Mouse (Mus musculus): ENCODE data around the gene Plekhh1. TPM values are rescaled to one million over a fixed set of nuclear protein-coding genes. Genes with fewer than 3 reads are reported as not detected.

Plekhh1 gene
- total and polyA plus RNA-seq, 3 experiments: 0.27 to 1.9 (median 0.69) TPM

GRCm38 (mm10) chr12:79068306-79068705 is 39.3 kb downstream of the Plekhh1 start:
- H3K27ac ChIP-seq (ENCODE audit: insufficient read depth, low read depth): no peak overlapping the region
- in situ Hi-C loops (cut with MboI; ENCODE audit: low pct_ligation_motif_present, low pct_unique_long_range_greater_than_20kb, low sequenced_read_pairs): no loop called here
- dilution Hi-C loops (cut with MboI; ENCODE audit: extremely low pct_ligation_motif_present, extremely low pct_unique_long_range_greater_than_20kb, low sequenced_read_pairs): no loop called here
- H3K9ac ChIP-seq (ENCODE audit: insufficient read depth, low read depth): no peak overlapping the region
- H3K36me3 ChIP-seq (replicated peaks in 1 of 2; ENCODE audit: control insufficient read depth in 1 of 2, insufficient read depth in 1 of 2, low read length in 1 of 2): peaks cover 12 to 65% of the 10 kb centered on the region in 2 experiments
- H3K4me2 ChIP-seq (ENCODE audit: insufficient read depth, low read depth, poor library complexity, severe bottlenecking): no peak overlapping the region
- no peak overlapping the region for H3K4me3 ChIP-seq (replicated peaks in 1 of 3; ENCODE audit: low read depth in 2 of 3, low read length in 2 of 3, poor library complexity in 1 of 3)
- H3K79me2 ChIP-seq (replicated peaks; ENCODE audit: control insufficient read depth, extremely low read depth, insufficient read depth, poor library complexity, severe bottlenecking): no peaks in the 10 kb centered on the region
- no peaks in the 10 kb centered on the region for H3K9me3 ChIP-seq (replicated peaks; ENCODE audit: low read length)
- no peak for DNase-seq (ENCODE audit: extremely low read depth)
- H3K4me1 ChIP-seq (ENCODE audit: control insufficient read depth in 1 of 2, insufficient read depth in 2 of 2): peaks cover 0 to 21% of the 10 kb centered on the region in 2 experiments; a peak in 2 of 4 replicates
- TF ChIP-seq TCF12 (IDR thresholded peaks at IDR 0.05; ENCODE audit: low read depth, low read length) (no peak), USF2 (conservative IDR thresholded peaks at IDR 0.05; ENCODE audit: low read depth, low read length) (no peak), MEF2A (IDR thresholded peaks at IDR 0.05; ENCODE audit: borderline replicate concordance, low read depth, low read length) (no peak), ZKSCAN1 (IDR thresholded peaks at IDR 0.05; ENCODE audit: borderline replicate concordance, low read depth, low read length) (no peak), KAT2A (IDR thresholded peaks at IDR 0.05; ENCODE audit: insufficient replicate concordance, low read length) (no peak), ELF1 (IDR thresholded peaks at IDR 0.05; ENCODE audit: low read depth, low read length) (no peak), TBP (conservative IDR thresholded peaks at IDR 0.05; ENCODE audit: low read depth, low read length) (no peak), JUND (conservative IDR thresholded peaks at IDR 0.05; ENCODE audit: low read depth, low read length) (no peak), MAX (IDR thresholded peaks at IDR 0.05; ENCODE audit: low read length) (no peak), PAX5 (IDR thresholded peaks at IDR 0.05; ENCODE audit: low read length) (no peak), JUN (IDR thresholded peaks at IDR 0.05; ENCODE audit: insufficient read depth, low read depth, low read length) (no peak)
- H3K27me3 ChIP-seq (replicated peaks): no peaks in the 10 kb centered on the region

DNA sequence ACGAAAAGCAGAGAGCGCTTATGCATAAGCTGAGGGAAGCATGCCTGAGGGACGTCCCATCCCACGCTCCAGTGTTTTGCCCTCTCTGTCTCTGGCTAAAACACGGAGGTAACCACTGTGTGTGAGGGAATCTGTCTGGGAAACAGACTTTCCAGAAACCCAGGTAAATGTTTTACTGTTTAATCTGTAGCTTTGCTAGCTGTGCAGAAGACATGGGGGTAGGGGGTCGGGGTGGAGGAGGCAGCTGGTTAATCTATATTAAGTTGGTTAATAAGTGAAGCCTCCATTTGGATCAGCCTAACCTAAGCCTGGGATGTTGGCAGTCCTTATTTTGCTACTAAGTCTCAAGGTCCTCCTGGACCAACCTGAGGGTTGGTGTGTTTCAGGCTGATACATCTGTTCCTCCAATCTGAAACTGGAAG is 40.2 kb downstream of the Plekhh1 start:
- DNase-seq (ENCODE audit: extremely low read depth): no peak
- Histone ChIP-seq H3K27ac (ENCODE audit: insufficient read depth, low read depth) (no peak overlapping the region), H3K4me1 (ENCODE audit: control insufficient read depth in 1 of 2, insufficient read depth in 2 of 2) (peaks cover 0 to 13% of the 10 kb centered on the region in 2 experiments; a peak in 2 of 4 replicates), H3K4me2 (ENCODE audit: insufficient read depth, low read depth, poor library complexity, severe bottlenecking) (no peak overlapping the region), H3K9ac (ENCODE audit: insufficient read depth, low read depth) (no peak overlapping the region), H3K4me3 (replicated peaks in 1 of 3; ENCODE audit: low read depth in 2 of 3, low read length in 2 of 3, poor library complexity in 1 of 3) (no peak overlapping the region), H3K9me3 (replicated peaks; ENCODE audit: low read length) (no peaks in the 10 kb centered on the region), H3K27me3 (replicated peaks) (no peaks in the 10 kb centered on the region), H3K36me3 (replicated peaks in 1 of 2; ENCODE audit: control insufficient read depth in 1 of 2, insufficient read depth in 1 of 2, low read length in 1 of 2) (peaks cover 20 to 66% of the 10 kb centered on the region in 2 experiments), H3K79me2 (replicated peaks; ENCODE audit: control insufficient read depth, extremely low read depth, insufficient read depth, poor library complexity, severe bottlenecking) (no peaks in the 10 kb centered on the region)
- no peak for TF ChIP-seq NELFE (IDR thresholded peaks at IDR 0.05; ENCODE audit: low read depth, low read length)
- TF ChIP-seq KAT2A (IDR thresholded peaks at IDR 0.05; ENCODE audit: insufficient replicate concordance, low read length): no peak
- TF ChIP-seq MAZ (IDR thresholded peaks at IDR 0.05; ENCODE audit: low read depth, low read length): no peak
- TF ChIP-seq MXI1 (IDR thresholded peaks at IDR 0.05; ENCODE audit: low read depth, low read length): no peak
- TF ChIP-seq ZMIZ1 (IDR thresholded peaks at IDR 0.05; ENCODE audit: low read depth, low read length): no peak
- TF ChIP-seq CHD1 (IDR thresholded peaks at IDR 0.05; ENCODE audit: low read depth, low read length): no peak
- TF ChIP-seq USF2 (conservative IDR thresholded peaks at IDR 0.05; ENCODE audit: low read depth, low read length): no peak
- no peak for TF ChIP-seq ZNF384 (IDR thresholded peaks at IDR 0.05; ENCODE audit: low read depth, low read length)
- no peak for TF ChIP-seq SMC3 (IDR thresholded peaks at IDR 0.05; ENCODE audit: low read depth, low read length)
- no peak for TF ChIP-seq MAFK (IDR thresholded peaks at IDR 0.05; ENCODE audit: insufficient replicate concordance, low read length)
- no peak for TF ChIP-seq JUND (conservative IDR thresholded peaks at IDR 0.05; ENCODE audit: low read depth, low read length)
- no peak for TF ChIP-seq GABPA (IDR thresholded peaks at IDR 0.05; ENCODE audit: insufficient replicate concordance, low read depth, low read length)
- TF ChIP-seq BHLHE40 (IDR thresholded peaks at IDR 0.05; ENCODE audit: low read depth, low read length): no peak
- no peak for TF ChIP-seq POLR2A (IDR thresholded peaks at IDR 0.05; ENCODE audit: low read depth, low read length)
- no peak for TF ChIP-seq ZKSCAN1 (IDR thresholded peaks at IDR 0.05; ENCODE audit: borderline replicate concordance, low read depth, low read length)
- no peak for TF ChIP-seq ETS1 (conservative IDR thresholded peaks at IDR 0.05; ENCODE audit: low read depth, low read length)
- TF ChIP-seq POLR2AphosphoS2 (IDR thresholded peaks at IDR 0.05; ENCODE audit: low read depth, low read length): no peak
- no peak for TF ChIP-seq SIN3A (IDR thresholded peaks at IDR 0.05; ENCODE audit: low read length)
- TF ChIP-seq USF1 (IDR thresholded peaks at IDR 0.05; ENCODE audit: low read depth, low read length): no peak
- no peak for TF ChIP-seq NRF1 (IDR thresholded peaks at IDR 0.05; ENCODE audit: low read depth, low read length)
- in situ Hi-C loops (cut with MboI; ENCODE audit: low pct_ligation_motif_present, low pct_unique_long_range_greater_than_20kb, low sequenced_read_pairs) (no loop called here), dilution Hi-C loops (cut with MboI; ENCODE audit: extremely low pct_ligation_motif_present, extremely low pct_unique_long_range_greater_than_20kb, low sequenced_read_pairs) (no loop called here)
